ENCODE assay signal across 11 mouse cellular contexts in genomic region chr15:7137607-7138006, GRCm38 (mm10). TPM values are rescaled to one million over a fixed set of nuclear protein-coding genes. Genes with fewer than 3 reads are reported as not detected.
DNase-seq lines count a peak whose midpoint lies in the region; ATAC-seq and TF ChIP-seq lines count a peak whose summit lies in the region.
"Had no signal": no experiment of that assay in that cellular context is flagged by ENCODE, and none has a peak within 500 bp of the region (broad histone marks: within the 10 kb centered on the region; RNA-seq: fewer than 3 reads in every experiment).

No protein-coding gene starts in this region.

- DNase-seq in adrenal gland, postnatal 10 days: peak; percentile 43
- DNase-seq in adrenal gland, postnatal 4 days (ENCODE audit: low spot score in 2 of 2): no peak
- no peak for DNase-seq in lung, adult 2 months
- no peak for DNase-seq in thymus, adult 2 months
- no peak for DNase-seq in right cerebral cortex, postnatal 36 days (ENCODE audit: low spot score in 2 of 2)
- DNase-seq: cerebellum, postnatal 36 days had no signal

- no peak for TF ChIP-seq CTCF in E14TG2a.4 (conservative IDR thresholded peaks at IDR 0.05; ENCODE audit: low read length)
- TF ChIP-seq CTCF in lung, adult 2 months (IDR thresholded peaks at IDR 0.05; ENCODE audit: insufficient read depth, low read length): no peak
- TF ChIP-seq CTCF in thymus, adult 2 months (IDR thresholded peaks at IDR 0.05; ENCODE audit: borderline replicate concordance, control insufficient read depth, extremely low read depth, insufficient read depth, low read length, poor library complexity): no peak

- no peak overlapping the region for H3K9ac ChIP-seq in kidney, embryonic 16.5 days (replicated peaks; ENCODE audit: low read length)
- H3K9ac ChIP-seq: midbrain, embryonic 13.5 days had no signal

- H3K9me3 ChIP-seq in E14TG2a.4 (ENCODE audit: low read length): no peaks in the 10 kb centered on the region
- H3K9me3 ChIP-seq in kidney, embryonic 16.5 days (ENCODE audit: low read length): no peaks in the 10 kb centered on the region
- H3K9me3 ChIP-seq: limb, embryonic 10.5 days; midbrain, embryonic 13.5 days had no signal

- peaks cover 41% of the 10 kb centered on the region for H3K36me3 ChIP-seq in E14TG2a.4 (ENCODE audit: insufficient read depth, low read length)
- H3K36me3 ChIP-seq in kidney, embryonic 16.5 days (ENCODE audit: insufficient read depth, low read length): no peaks in the 10 kb centered on the region
- H3K36me3 ChIP-seq in thymus, adult 2 months (ENCODE audit: control insufficient read depth, insufficient read depth, low read length): no peaks in the 10 kb centered on the region
- H3K36me3 ChIP-seq: midbrain, embryonic 13.5 days had no signal

- H3K27me3 ChIP-seq in E14TG2a.4 (ENCODE audit: insufficient read depth, low read length): no peaks in the 10 kb centered on the region
- no peaks in the 10 kb centered on the region for H3K27me3 ChIP-seq in kidney, embryonic 16.5 days (ENCODE audit: insufficient read depth, low read length)
- no peaks in the 10 kb centered on the region for H3K27me3 ChIP-seq in thymus, adult 2 months (ENCODE audit: control insufficient read depth, insufficient read depth, low read length)

- H3K4me2 ChIP-seq in kidney, embryonic 16.5 days (replicated peaks; ENCODE audit: low read depth, low read length): no peak overlapping the region
- H3K4me2 ChIP-seq: midbrain, embryonic 13.5 days had no signal

- no peak overlapping the region for H3K27ac ChIP-seq in kidney, embryonic 16.5 days (ENCODE audit: low read length)
- no peak overlapping the region for H3K27ac ChIP-seq in thymus, adult 2 months (ENCODE audit: control insufficient read depth, insufficient read depth, low read length)
- H3K27ac ChIP-seq: limb, embryonic 10.5 days; midbrain, embryonic 13.5 days had no signal

- ATAC-seq in kidney, embryonic 16.5 days (ENCODE audit: low FRiP score, low TSS enrichment): peak; percentile 50; the same call in 1 of the 2 replicates
- ATAC-seq in erythroid progenitor cell, adult 5-6 weeks (replicated peaks; ENCODE audit: low FRiP score, poor library complexity, severe bottlenecking): no peak
- ATAC-seq: midbrain, embryonic 13.5 days had no signal

- TF ChIP-seq POLR2A in lung, adult 2 months (IDR thresholded peaks at IDR 0.05; ENCODE audit: borderline replicate concordance, extremely low read depth, low read depth, low read length): 0 out of 2 replicates have a peak, but pooled peaks have one; percentile 7
- TF ChIP-seq POLR2A in thymus, adult 2 months (IDR thresholded peaks at IDR 0.05; ENCODE audit: control insufficient read depth, extremely low read depth, insufficient read depth, low read length, poor library complexity): no peak

- 0 out of 2 replicates have a peak overlapping the region, but pooled peaks have one; percentile 13 for H3K4me3 ChIP-seq in E14TG2a.4 (replicated peaks; ENCODE audit: low read length)
- no peak overlapping the region for H3K4me3 ChIP-seq in kidney, embryonic 16.5 days (ENCODE audit: low read length)
- H3K4me3 ChIP-seq in lung, adult 2 months (replicated peaks; ENCODE audit: extremely low read depth, low read depth, low read length): no peak overlapping the region
- no peak overlapping the region for H3K4me3 ChIP-seq in thymus, adult 2 months (ENCODE audit: control insufficient read depth, insufficient read depth, low read length)
- H3K4me3 ChIP-seq: limb, embryonic 10.5 days; midbrain, embryonic 13.5 days had no signal

- peaks cover 98% of the 10 kb centered on the region for H3K4me1 ChIP-seq in E14TG2a.4 (replicated peaks; ENCODE audit: low read depth, low read length)
- H3K4me1 ChIP-seq in kidney, embryonic 16.5 days (ENCODE audit: insufficient read depth, low read length): peaks cover 18% of the 10 kb centered on the region
- peaks cover 32% of the 10 kb centered on the region for H3K4me1 ChIP-seq in lung, adult 2 months (ENCODE audit: control insufficient read depth, insufficient read depth, low read length)
- 0 out of 2 replicates have a peak, but pooled peaks cover 2% of the 10 kb centered on the region for H3K4me1 ChIP-seq in thymus, adult 2 months (replicated peaks; ENCODE audit: control insufficient read depth, insufficient read depth, low read length)
- H3K4me1 ChIP-seq: midbrain, embryonic 13.5 days had no signal

- 49% methylated on average over 12 of the region's 12 CpGs for WGBS in kidney, embryonic 16.5 days
- WGBS in lung, adult 2 months: 46% methylated on average over 12 of the region's 12 CpGs
- 89% methylated on average over 12 of the region's 12 CpGs for WGBS in thymus, adult 2 months

RNA-seq across cellular contexts. Expression of gene Lifr, which starts 47.2 kb away (rescaled TPM):
- total RNA-seq in adrenal gland, postnatal 10 days (2021): 10 to 100 TPM; 69.5 to 75.8 TPM
- 10 to 100 TPM; 64.6 to 75.2 TPM for total RNA-seq in adrenal gland, postnatal 4 days (2021)
- polyA plus RNA-seq in kidney, embryonic 16.5 days (2015; fragmentation: Nextera tagmentation; extraction: Ambion mirVana): 23.7 and 24.8 TPM in 2 replicates
- polyA plus RNA-seq in lung, adult 2 months (2012; rRNA removed): 101 and 222 TPM in 2 replicates
- polyA plus RNA-seq in thymus, adult 2 months (2012; rRNA removed): 39.2 and 44.4 TPM in 2 replicates
- total RNA-seq in erythroid progenitor cell, adult 5-6 weeks (2015; ENCODE audit: low replicate concordance): under 0.01 and 1.7 TPM in 2 replicates
- 1.0 and 2.2 TPM in 2 replicates for total RNA-seq in erythroid progenitor cell, adult 5-6 weeks (2017; ENCODE audit: low replicate concordance)

Comparison
In these comparisons a context has a peak if more than half of its experiments do, and no peak if none do; other contexts are left out.
1. RNA of gene Lifr, which starts 47.2 kb away (total RNA-seq): 69.5 to 75.8 TPM in adrenal gland, postnatal 10 days and 64.6 to 75.2 TPM in adrenal gland, postnatal 4 days; under 0.01 to 2.2 TPM in erythroid progenitor cell, adult 5-6 weeks; every median in the first group is over 10 times any median in the second.